Mouse (Mus musculus): Measurements from ENCODE around the gene Ctps. TPM values are rescaled to one million over a fixed set of nuclear protein-coding genes. Genes with fewer than 3 reads are reported as not detected.

Ctps gene
- polyA plus RNA-seq, 3 experiments from 2014 or later = 12.5 to 20.2 (median 18.8) TPM

DNA sequence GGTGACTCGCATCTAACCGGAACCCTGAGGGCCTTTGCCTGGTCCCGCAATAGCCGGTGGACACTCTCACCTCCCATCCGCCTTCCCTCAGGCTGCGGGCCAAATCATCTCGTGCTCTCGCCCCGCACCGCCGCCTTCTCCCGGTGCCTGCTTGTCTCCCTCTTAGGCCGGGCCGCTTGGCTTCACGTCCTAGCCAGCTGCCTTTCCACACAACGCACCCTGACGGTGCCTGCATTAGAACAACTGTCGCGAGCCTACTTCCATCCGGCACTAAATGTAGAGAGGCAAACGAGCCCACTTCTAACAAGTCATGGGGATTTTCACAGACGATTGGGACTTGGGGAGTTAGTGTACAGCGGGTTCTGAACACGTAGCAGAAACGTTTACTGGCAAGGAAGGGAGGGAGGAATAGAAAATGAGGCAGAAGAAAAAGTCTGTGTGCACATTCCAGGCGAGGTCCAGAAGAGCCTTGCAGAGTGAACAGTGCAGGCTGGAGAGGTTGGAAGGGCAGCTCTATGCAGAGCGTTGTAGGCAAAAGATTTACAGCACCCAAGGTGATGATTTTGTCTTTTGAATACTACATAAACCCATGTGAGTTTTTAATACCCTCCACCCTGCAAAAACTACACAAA, 478 bp upstream of the Ctps start:
- ATAC-seq = peak; percentile 8

DNA sequence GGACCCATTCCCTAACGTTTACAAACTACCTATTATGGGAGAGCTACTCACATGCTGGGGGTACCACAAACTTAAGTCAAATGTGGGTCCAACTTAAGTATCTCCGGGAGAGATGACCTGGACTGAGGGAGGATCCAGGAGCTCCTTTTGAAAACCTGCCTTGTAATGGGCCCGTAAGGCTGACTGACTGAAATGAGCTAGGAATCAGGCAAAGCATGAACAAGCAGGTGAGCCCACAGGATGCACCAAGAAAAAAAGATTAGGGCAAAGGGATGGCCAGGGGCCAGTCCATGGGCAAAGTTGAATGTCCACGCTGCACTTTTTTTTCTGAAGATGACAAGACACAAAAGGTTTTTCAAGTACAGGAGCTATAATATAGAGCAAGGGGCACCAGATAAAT, 1.1 kb downstream of the Ctps start:
- no peak for ATAC-seq

GRCm38 (mm10) chr4:120568005-120568404, 2.1 kb downstream of the Ctps start:
- ATAC-seq = no peak

DNA sequence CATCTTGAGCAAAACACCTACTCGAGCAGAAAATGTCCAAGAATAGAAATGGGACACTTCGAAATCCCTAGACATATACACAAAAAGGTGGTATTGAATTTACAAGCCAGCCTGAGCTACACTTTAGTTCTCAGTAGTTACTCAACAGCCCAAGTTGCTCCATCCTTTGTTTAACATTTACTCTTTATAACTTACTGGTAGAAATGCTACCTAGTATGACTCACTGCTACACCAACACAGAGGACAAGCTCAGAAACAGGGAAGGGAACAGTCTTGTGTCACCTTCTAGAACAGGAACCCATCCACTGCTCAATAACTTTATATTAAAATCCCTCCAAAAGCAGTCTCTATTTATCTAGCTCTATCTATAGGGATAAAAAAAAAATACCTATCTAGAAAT, 4.3 kb downstream of the Ctps start:
- no peak for ATAC-seq

- ATAC-seq = no peak
Measured at GRCm38 (mm10) chr4:120556592-120556991, 13.5 kb downstream of the Ctps start.

- no peak for ATAC-seq
Measured at GRCm38 (mm10) chr4:120544896-120545295, 25.2 kb downstream of the Ctps start.

DNA sequence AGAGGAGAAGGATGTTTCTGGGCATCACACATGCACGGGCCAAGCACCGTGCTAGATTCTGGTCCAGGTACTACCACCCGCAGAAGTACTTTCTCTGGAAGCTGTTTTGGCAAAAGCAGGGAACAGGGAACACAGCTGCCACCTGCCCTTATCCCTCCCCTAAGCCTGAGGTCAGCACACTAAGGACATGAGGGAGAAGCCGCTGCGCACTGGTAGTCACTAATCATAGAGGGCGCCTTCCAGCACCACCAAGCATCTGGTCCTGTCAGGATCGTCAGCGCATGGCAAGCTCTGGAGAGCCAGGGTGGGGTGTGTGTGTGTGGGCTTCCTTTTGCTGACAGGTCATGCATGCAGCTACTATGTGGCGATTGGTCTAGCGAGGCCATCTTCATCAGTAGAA, 31.4 kb downstream of the Ctps start:
- no peak for ATAC-seq

- ATAC-seq = no peak
Measured at GRCm38 (mm10) chr4:120531986-120532385, 38.1 kb downstream of the Ctps start, which contains the start of gene Slfnl1. TSS of gene Slfnl1 (plus strand) at chr4:120532231.

DNA sequence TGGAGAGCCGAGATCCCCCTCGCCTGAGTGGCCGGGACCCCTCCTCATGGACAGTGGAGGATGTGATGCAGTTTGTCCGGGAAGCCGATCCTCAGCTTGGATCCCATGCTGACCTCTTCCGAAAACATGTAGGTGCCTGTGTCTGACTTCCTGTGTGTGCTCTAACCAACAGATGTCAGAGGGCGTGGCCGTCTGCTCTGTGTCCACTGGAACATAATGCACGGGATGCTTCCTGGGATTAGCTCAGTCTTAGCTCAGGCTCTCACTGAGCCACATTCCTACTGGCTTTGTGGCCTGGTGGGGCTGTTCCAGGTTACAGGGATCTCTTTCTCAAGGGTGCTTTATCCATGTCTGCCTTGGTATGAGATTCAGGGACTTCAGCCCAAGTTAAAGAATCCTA, 41.9 kb downstream of the Ctps start:
- no peak for ATAC-seq

- no peak for ATAC-seq
Measured at GRCm38 (mm10) chr4:120523092-120523491, 47.0 kb downstream of the Ctps start.

- ATAC-seq = no peak
Measured at GRCm38 (mm10) chr4:120522351-120522750, 47.7 kb downstream of the Ctps start.

DNA sequence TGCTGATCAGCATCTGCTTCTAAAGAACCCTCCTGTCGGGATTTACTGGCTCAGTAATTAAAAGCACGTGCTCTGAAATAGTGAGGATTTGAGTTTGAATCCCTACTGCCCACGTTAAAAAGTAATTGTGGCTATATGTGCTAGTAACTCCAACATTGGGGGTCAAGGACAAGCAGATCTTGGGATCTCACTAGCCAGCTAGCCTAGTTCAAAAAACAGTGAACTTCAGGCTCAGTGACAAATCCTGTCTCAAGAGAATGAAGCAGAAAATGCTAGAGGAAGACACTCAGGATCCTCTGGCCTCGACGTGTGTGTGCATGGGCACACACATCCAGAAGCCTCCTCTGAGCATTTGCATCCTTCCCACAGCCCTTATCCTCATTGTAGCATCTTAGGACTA, 48.3 kb downstream of the Ctps start:
- no peak for ATAC-seq

DNA sequence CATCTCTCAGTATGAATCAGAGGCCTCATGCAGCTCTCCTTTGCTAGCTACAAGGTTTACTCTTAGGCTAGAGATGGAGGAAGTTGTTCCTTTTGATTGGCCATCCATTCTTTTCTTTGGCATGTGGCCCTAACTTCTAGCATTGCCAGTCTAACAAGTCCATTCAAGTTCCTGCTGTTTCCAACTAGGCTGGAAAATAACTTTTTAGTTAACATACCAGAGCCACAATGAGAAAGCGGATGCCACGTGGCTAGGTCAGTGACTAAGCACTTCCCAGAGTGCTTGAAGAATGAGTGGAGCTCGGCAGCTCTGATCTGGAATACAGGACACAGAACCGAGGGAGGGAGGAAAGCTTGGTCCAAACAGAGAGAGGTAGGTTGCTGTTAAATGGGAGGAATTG, 52.7 kb downstream of the Ctps start:
- ATAC-seq = no peak

DNA sequence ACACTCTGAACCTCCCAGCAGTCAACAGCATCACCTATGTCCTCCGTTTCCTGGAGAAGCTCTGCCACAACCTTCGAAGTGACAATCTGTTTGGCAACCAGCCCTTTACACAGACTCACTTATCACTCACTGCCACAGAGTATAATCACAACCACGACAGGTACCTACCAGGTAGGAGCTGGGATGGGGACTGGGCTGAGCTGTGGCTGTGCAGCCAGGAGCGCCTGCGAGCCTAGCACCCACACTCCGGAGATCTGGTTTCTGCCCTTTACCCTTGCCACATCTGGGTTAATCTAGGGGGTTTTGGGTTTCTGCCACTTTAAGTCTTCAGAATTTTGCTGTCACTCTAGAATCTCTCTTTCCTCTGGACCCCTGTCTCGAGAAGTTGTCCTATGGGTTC, 53.2 kb downstream of the Ctps start:
- ATAC-seq = no peak

DNA sequence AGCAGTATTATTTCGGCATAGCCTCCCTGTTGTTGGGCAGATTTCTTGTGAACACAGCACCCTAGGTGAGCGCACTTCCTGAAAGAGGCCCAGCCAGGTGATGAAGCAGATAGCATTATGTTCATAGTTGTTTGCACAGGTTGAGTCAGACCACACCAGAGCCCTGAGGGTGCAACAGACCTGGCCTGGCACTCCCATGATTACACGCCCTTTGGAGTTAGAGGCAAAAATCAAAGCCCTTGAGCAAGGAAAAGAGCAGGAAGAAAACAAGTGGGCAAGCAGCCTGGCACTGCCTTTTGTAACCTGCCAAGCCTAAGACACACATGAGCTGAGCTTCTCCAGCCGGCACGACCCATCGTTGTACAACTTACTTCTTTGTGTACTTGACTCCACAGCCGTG, 53.6 kb downstream of the Ctps start:
- no peak for ATAC-seq

DNA sequence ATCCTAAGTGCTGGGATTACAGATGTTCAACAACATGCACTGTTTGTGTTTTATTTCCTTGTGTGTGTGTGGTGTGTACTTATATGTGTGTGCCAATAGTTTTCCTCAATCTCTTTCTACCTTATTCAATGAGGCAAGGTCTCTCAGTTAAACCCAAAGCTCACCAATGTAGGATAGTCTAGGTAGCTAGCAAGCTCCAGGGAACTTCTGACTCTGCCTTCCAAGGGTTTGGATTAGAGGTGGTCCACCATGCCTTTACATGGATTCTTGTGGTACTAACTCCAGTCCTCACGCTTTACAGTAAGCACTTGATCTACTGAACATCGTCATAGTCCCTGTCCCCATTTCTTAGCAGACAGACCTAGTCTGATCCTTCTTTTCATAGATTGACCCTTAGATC, 55.7 kb downstream of the Ctps start:
- ATAC-seq = no peak

DNA sequence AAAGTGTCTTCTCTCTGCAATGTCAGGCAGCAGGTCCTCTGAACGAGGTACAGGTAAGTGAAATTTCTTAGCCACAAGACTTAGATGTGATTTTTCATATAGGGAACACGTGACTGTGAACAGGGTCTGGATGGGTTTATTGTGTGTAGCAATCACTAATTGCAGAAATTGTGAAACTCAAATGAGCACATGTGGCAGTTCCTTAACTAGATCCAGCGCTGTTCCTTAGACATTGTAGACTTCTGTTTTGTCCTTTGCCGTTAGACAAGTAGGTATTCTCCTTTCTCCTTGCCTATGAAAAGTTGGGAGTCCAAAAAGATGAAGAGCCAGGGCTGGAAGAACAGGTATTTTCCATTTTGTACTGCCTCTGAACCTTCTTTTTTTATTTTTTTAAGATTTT, 58.9 kb downstream of the Ctps start:
- no peak for ATAC-seq

- no peak for ATAC-seq
Measured at GRCm38 (mm10) chr4:120506955-120507354, 63.1 kb downstream of the Ctps start.

Other genes starting within 250 kb of the Ctps start
- 10 to 100 TPM in 1 of 3 experiments, 1 to 10 TPM in 2; 2.8 to 14.9 (median 10.0) TPM for gene Scmh1, start 165.0 kb downstream of the Ctps start, polyA plus RNA-seq (2017; shearing (Covaris generic))
- not detected for gene Slfnl1, start 38.0 kb downstream of the Ctps start, polyA plus RNA-seq (2017; shearing (Covaris generic))
- not detected for gene Gm8439, start 18.5 kb upstream of the Ctps start, polyA plus RNA-seq (2017; shearing (Covaris generic))
- gene Cited4, start 96.3 kb upstream of the Ctps start, polyA plus RNA-seq (2017; shearing (Covaris generic)) = under 1 TPM in 1 of 3 experiments, not detected in 2; 0.46 TPM
- gene Kcnq4, start 178.3 kb upstream of the Ctps start, polyA plus RNA-seq (2017; shearing (Covaris generic)) = not detected

All from inflammation-experienced regulatory T-cells, adult 6 months (primary cell).